Mouse (Mus musculus): Measurements from ENCODE around the gene Gm10376.
"Not testable (repeated sequence)": the region's sequence is repeated elsewhere in the genome, so short reads cannot be mapped to it uniquely, and the experiment has no call there.

Gene Gm10376

DNA sequence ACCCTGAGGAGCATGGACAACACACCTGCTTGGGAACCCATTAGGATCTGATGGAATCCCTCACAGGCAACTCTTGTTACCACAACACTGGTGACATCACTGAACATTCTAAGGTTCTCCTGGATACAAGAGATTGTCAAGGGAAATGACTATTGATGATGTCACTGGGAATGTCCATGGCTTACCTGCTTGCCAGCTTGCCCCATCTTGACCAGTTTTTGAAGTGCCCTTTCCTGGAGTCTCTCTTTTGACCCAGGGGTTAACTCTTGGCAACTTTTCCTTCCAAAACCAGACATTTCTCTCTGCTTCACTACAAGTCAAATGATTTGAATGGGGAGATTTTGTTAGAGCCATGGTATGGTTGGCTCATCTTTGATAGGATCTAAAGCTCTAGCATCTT is at the start of gene Gm10376:
Gene Gm10376 (minus strand): TSS at position 101 of the 400 bp plus-strand sequence.
- not testable (repeated sequence) for DNase-seq

DNA sequence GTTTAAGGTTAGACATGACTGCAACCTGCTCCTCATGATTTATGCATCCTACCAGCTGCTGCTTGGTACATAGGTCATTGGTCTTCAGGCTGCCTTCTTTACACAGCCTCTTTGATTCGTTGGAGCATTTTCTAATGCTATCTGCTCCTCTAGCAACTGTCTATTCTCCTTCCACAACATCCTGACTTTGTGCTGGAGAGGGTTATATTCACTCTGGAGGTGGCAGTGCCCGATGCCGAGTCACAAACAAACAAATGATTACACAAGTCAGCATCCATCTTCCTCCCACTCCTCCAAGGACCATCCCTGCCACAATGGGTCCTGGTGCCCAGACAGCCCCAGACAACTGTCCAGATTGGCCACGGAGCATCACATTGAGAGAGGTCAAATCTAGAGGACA is 44.8 kb upstream of the Gm10376 start:
- DNase-seq: not testable (repeated sequence)

- not testable (repeated sequence) for DNase-seq
Measured at GRCm38 (mm10) chr14:43058063-43058462, 42.6 kb upstream of the Gm10376 start.

- DNase-seq: not testable (repeated sequence)
Measured at GRCm38 (mm10) chr14:42993524-42993923, 21.9 kb downstream of the Gm10376 start, which contains the start of gene Gm8082. Gene Gm8082 (minus strand): TSS chr14:42993624.

All from cerebellum, adult 18-20 months (tissue).